Mouse (Mus musculus): ENCODE results near the gene Fut9. TPM values are rescaled to one million over a fixed set of nuclear protein-coding genes. Genes with fewer than 3 reads are reported as not detected.

Fut9 gene
- total and polyA plus RNA-seq, 3 experiments, result not detected

DNA sequence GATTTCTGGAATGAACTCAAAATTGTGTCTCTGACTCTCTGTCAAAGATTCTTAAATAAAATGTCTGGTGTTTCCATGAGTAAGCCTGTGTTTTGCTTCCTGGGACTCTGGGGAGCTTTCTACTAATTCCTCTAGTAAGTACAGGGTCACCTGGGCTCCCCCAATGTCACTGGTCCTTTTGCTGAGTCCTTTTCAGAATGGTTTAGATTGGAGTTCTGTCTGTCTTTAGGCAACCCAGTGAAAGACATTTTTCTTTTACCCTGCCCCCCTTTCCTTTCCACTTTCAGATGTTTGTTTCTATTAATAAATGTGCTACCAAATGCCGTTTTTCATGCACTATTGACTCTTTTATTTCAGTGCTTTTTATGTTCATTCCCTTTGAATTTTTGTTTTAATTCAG, 173.0 kb downstream of the Fut9 start:
- no peak for DNase-seq (ENCODE audit: extremely low read depth)
- no peak overlapping the region for H3K27ac ChIP-seq (ENCODE audit: insufficient read depth, low read depth)
- H3K79me2 ChIP-seq (replicated peaks; ENCODE audit: control insufficient read depth, extremely low read depth, insufficient read depth, poor library complexity, severe bottlenecking), result no peaks in the 10 kb centered on the region
- no peak overlapping the region for H3K4me2 ChIP-seq (ENCODE audit: insufficient read depth, low read depth, poor library complexity, severe bottlenecking)
- in situ Hi-C loops (cut with MboI; ENCODE audit: low pct_ligation_motif_present, low pct_unique_long_range_greater_than_20kb, low sequenced_read_pairs), result no loop called here
- H3K27me3 ChIP-seq (replicated peaks), result no peaks in the 10 kb centered on the region
- H3K36me3 ChIP-seq (replicated peaks in 1 of 2; ENCODE audit: control insufficient read depth in 1 of 2, insufficient read depth in 1 of 2, low read length in 1 of 2), result no peaks in the 10 kb centered on the region
- dilution Hi-C loops (cut with MboI; ENCODE audit: extremely low pct_ligation_motif_present, extremely low pct_unique_long_range_greater_than_20kb, low sequenced_read_pairs), result no loop called here
- no peak overlapping the region for H3K9ac ChIP-seq (ENCODE audit: insufficient read depth, low read depth)
- H3K4me3 ChIP-seq (replicated peaks in 1 of 3; ENCODE audit: low read depth in 2 of 3, low read length in 2 of 3, poor library complexity in 1 of 3), result no peak overlapping the region
- H3K9me3 ChIP-seq (replicated peaks; ENCODE audit: low read length), result no peaks in the 10 kb centered on the region
- no peak for TF ChIP-seq MAZ (IDR thresholded peaks at IDR 0.05; ENCODE audit: low read depth, low read length)
- TF ChIP-seq KAT2A (IDR thresholded peaks at IDR 0.05; ENCODE audit: insufficient replicate concordance, low read length), result no peak
- TF ChIP-seq MAFK (IDR thresholded peaks at IDR 0.05; ENCODE audit: insufficient replicate concordance, low read length), result no peak
- no peak for TF ChIP-seq CTCF (conservative IDR thresholded peaks at IDR 0.05 in 1 of 2, IDR thresholded peaks at IDR 0.05 in 1 of 2; ENCODE audit: low read depth in 2 of 2, low read length in 2 of 2)
- no peak for TF ChIP-seq MAX (IDR thresholded peaks at IDR 0.05; ENCODE audit: low read length)
- TF ChIP-seq E2F4 (IDR thresholded peaks at IDR 0.05; ENCODE audit: insufficient replicate concordance, low read depth, low read length), result no peak
- TF ChIP-seq ZKSCAN1 (IDR thresholded peaks at IDR 0.05; ENCODE audit: borderline replicate concordance, low read depth, low read length), result no peak
- H3K4me1 ChIP-seq (ENCODE audit: control insufficient read depth in 1 of 2, insufficient read depth in 2 of 2), result no peaks in the 10 kb centered on the region

DNA sequence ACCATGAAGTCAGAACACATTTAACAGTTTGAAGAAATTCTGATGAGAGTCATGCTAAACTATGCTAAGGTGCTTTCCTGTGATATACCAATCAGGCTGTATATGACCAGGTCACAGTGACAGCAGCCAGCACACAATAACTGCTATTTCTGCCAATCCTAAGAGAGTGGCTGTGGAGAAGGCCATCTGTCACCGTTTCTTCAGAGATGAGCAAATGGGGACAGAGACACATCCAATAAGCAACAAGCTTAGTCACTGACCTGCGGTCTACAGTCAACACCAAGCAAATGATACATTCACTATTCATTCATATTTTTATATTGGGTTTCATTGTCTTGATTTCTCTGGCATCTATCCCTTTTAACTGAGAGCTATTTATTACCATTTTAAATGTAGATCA, 176.9 kb downstream of the Fut9 start:
- H3K79me2 ChIP-seq (replicated peaks; ENCODE audit: control insufficient read depth, extremely low read depth, insufficient read depth, poor library complexity, severe bottlenecking), result no peaks in the 10 kb centered on the region
- no peaks in the 10 kb centered on the region for H3K9me3 ChIP-seq (replicated peaks; ENCODE audit: low read length)
- H3K4me3 ChIP-seq (replicated peaks in 1 of 3; ENCODE audit: low read depth in 2 of 3, low read length in 2 of 3, poor library complexity in 1 of 3), result no peak overlapping the region
- dilution Hi-C loops (cut with MboI; ENCODE audit: extremely low pct_ligation_motif_present, extremely low pct_unique_long_range_greater_than_20kb, low sequenced_read_pairs), result no loop called here
- H3K4me1 ChIP-seq (ENCODE audit: control insufficient read depth in 1 of 2, insufficient read depth in 2 of 2), result no peaks in the 10 kb centered on the region
- in situ Hi-C loops (cut with MboI; ENCODE audit: low pct_ligation_motif_present, low pct_unique_long_range_greater_than_20kb, low sequenced_read_pairs), result no loop called here
- no peak overlapping the region for H3K9ac ChIP-seq (ENCODE audit: insufficient read depth, low read depth)
- TF ChIP-seq PAX5 (IDR thresholded peaks at IDR 0.05; ENCODE audit: low read length), result no peak
- TF ChIP-seq MAFK (IDR thresholded peaks at IDR 0.05; ENCODE audit: insufficient replicate concordance, low read length), result no peak
- TF ChIP-seq ZNF384 (IDR thresholded peaks at IDR 0.05; ENCODE audit: low read depth, low read length), result no peak
- TF ChIP-seq ETS1 (conservative IDR thresholded peaks at IDR 0.05; ENCODE audit: low read depth, low read length), result no peak
- no peak for TF ChIP-seq GABPA (IDR thresholded peaks at IDR 0.05; ENCODE audit: insufficient replicate concordance, low read depth, low read length)
- TF ChIP-seq NRF1 (IDR thresholded peaks at IDR 0.05; ENCODE audit: low read depth, low read length), result no peak
- TF ChIP-seq ZMIZ1 (IDR thresholded peaks at IDR 0.05; ENCODE audit: low read depth, low read length), result no peak
- TF ChIP-seq SMC3 (IDR thresholded peaks at IDR 0.05; ENCODE audit: low read depth, low read length), result no peak
- no peak for TF ChIP-seq RCOR1 (conservative IDR thresholded peaks at IDR 0.05; ENCODE audit: low read depth, low read length)
- no peak for TF ChIP-seq CTCF (conservative IDR thresholded peaks at IDR 0.05 in 1 of 2, IDR thresholded peaks at IDR 0.05 in 1 of 2; ENCODE audit: low read depth in 2 of 2, low read length in 2 of 2)
- TF ChIP-seq CHD2 (IDR thresholded peaks at IDR 0.05; ENCODE audit: low read length), result no peak
- no peak for TF ChIP-seq ELF1 (IDR thresholded peaks at IDR 0.05; ENCODE audit: low read depth, low read length)
- TF ChIP-seq ZC3H11A (IDR thresholded peaks at IDR 0.05; ENCODE audit: low read depth, low read length), result no peak
- no peak for TF ChIP-seq MYC (IDR thresholded peaks at IDR 0.05; ENCODE audit: low read depth, low read length)
- no peak for TF ChIP-seq JUN (IDR thresholded peaks at IDR 0.05; ENCODE audit: insufficient read depth, low read depth, low read length)
- no peak for TF ChIP-seq HCFC1 (IDR thresholded peaks at IDR 0.05; ENCODE audit: low read depth, low read length)
- DNase-seq (ENCODE audit: extremely low read depth), result no peak
- H3K4me2 ChIP-seq (ENCODE audit: insufficient read depth, low read depth, poor library complexity, severe bottlenecking), result no peak overlapping the region
- no peaks in the 10 kb centered on the region for H3K27me3 ChIP-seq (replicated peaks)
- H3K36me3 ChIP-seq (replicated peaks in 1 of 2; ENCODE audit: control insufficient read depth in 1 of 2, insufficient read depth in 1 of 2, low read length in 1 of 2), result no peaks in the 10 kb centered on the region
- H3K27ac ChIP-seq (ENCODE audit: insufficient read depth, low read depth), result no peak overlapping the region
